8 mouse cellular contexts compared by ENCODE assay signal in genomic region chr13:41486606-41487408, GRCm38 (mm10). TPM values are rescaled to one million over a fixed set of nuclear protein-coding genes. Genes with fewer than 3 reads are reported as not detected.
A peak's percentile ranks its signal among the peaks of the same experiment; 100 is the strongest.
DNase-seq lines count a peak whose midpoint lies in the region; ATAC-seq lines count a peak whose summit lies in the region.

Nedd9 (minus strand) TSS chr13:41487362.

- DNase-seq in layer of hippocampus, postnatal 10 days (ENCODE audit: low spot score in 2 of 2), result no peak
- no peak for DNase-seq in cerebellum, adult 9-10 months
- DNase-seq in frontal cortex, postnatal 10 days (ENCODE audit: low spot score in 2 of 2), result no peak

- no peak within 1 kb of the TSS for H3K27ac ChIP-seq in embryonic facial prominence, embryonic 15.5 days (replicated peaks)
- H3K27ac ChIP-seq in stomach, embryonic 14.5 days (ENCODE audit: low read length), result no peak within 1 kb of the TSS

- H3K4me3 ChIP-seq in embryonic facial prominence, embryonic 15.5 days (replicated peaks), result no peak within 1 kb of the TSS
- H3K4me3 ChIP-seq in stomach, embryonic 14.5 days (ENCODE audit: low read depth, low read length), result no peak within 1 kb of the TSS

- H3K4me2 ChIP-seq in embryonic facial prominence, embryonic 15.5 days (replicated peaks), result no peak within 1 kb of the TSS
- H3K4me2 ChIP-seq in stomach, embryonic 14.5 days (replicated peaks; ENCODE audit: low read depth, low read length), result no peak within 1 kb of the TSS

- H3K4me1 ChIP-seq in embryonic facial prominence, embryonic 15.5 days, result peaks cover 8% of the 10 kb centered on the region; the same call in 1 of the 2 replicates
- H3K4me1 ChIP-seq in stomach, embryonic 14.5 days (ENCODE audit: control insufficient read depth, insufficient read depth, low read length), result no peaks in the 10 kb centered on the region

- ATAC-seq in activated CD4-positive, CD25-positive, alpha-beta regulatory T cell, adult 4 months, result peak; percentile 84
- ATAC-seq in embryonic facial prominence, embryonic 15.5 days (ENCODE audit: insufficient number of reproducible peaks, low FRiP score, low TSS enrichment, low read depth), result no peak
- ATAC-seq in hematopoietic stem cell, adult 5-6 weeks (replicated peaks in 1 of 2; ENCODE audit: insufficient read depth in 1 of 2, low FRiP score in 2 of 2, low TSS enrichment in 1 of 2, low read depth in 1 of 2, poor library complexity in 2 of 2, severe bottlenecking in 2 of 2), result peak; percentile 92 to 95
- peak; percentile 85 for ATAC-seq in megakaryocyte, adult 5-6 weeks (ENCODE audit: poor library complexity, severe bottlenecking)
- ATAC-seq in stomach, embryonic 14.5 days (ENCODE audit: insufficient number of reproducible peaks, insufficient read depth, low FRiP score, low read depth), result no peak

- H3K27me3 ChIP-seq in embryonic facial prominence, embryonic 15.5 days, result no peaks in the 10 kb centered on the region
- H3K27me3 ChIP-seq in stomach, embryonic 14.5 days (ENCODE audit: control insufficient read depth, insufficient read depth, low read length), result no peaks in the 10 kb centered on the region

- no peaks in the 10 kb centered on the region for H3K9me3 ChIP-seq in embryonic facial prominence, embryonic 15.5 days (replicated peaks)
- no peaks in the 10 kb centered on the region for H3K9me3 ChIP-seq in stomach, embryonic 14.5 days (ENCODE audit: control insufficient read depth, low read depth, low read length)

- H3K36me3 ChIP-seq in embryonic facial prominence, embryonic 15.5 days, result no peaks in the 10 kb centered on the region
- no peaks in the 10 kb centered on the region for H3K36me3 ChIP-seq in stomach, embryonic 14.5 days (ENCODE audit: control insufficient read depth, insufficient read depth, low read length)

- 44% methylated on average over 15 of the region's 15 CpGs for WGBS in embryonic facial prominence, embryonic 15.5 days
- 74% methylated on average over 15 of the region's 15 CpGs for WGBS in stomach, embryonic 14.5 days

- H3K9ac ChIP-seq in embryonic facial prominence, embryonic 15.5 days, result no peak within 1 kb of the TSS
- H3K9ac ChIP-seq in stomach, embryonic 14.5 days (replicated peaks; ENCODE audit: low read depth, low read length), result no peak within 1 kb of the TSS

RNA-seq across cellular contexts. Expression of gene Nedd9, which starts in this region (rescaled TPM):
- 100 to 1,000 TPM; 129 to 130 TPM for polyA plus RNA-seq in activated CD4-positive, CD25-positive, alpha-beta regulatory T cell, adult 4 months (2017; shearing (Covaris generic))
- 32.3 and 32.5 TPM in 2 replicates for polyA plus RNA-seq in embryonic facial prominence, embryonic 15.5 days (2015; fragmentation: Nextera tagmentation; extraction: Ambion mirVana)
- total RNA-seq in hematopoietic stem cell, adult 5-6 weeks (2017), result 12.2 and 30.4 TPM in 2 replicates
- 10 to 100 TPM; 16.9 to 20.7 TPM for total RNA-seq in layer of hippocampus, postnatal 10 days (2021)
- 50.6 and 64.3 TPM in 2 replicates for total RNA-seq in megakaryocyte, adult 5-6 weeks (2015)
- 74.0 and 85.5 TPM in 2 replicates for total RNA-seq in megakaryocyte, adult 5-6 weeks (2017)
- 31.0 and 33.3 TPM in 2 replicates for polyA plus RNA-seq in stomach, embryonic 14.5 days (2014; fragmentation: Nextera tagmentation; extraction: Ambion mirVana)

Comparison
In these comparisons a context has a peak if more than half of its experiments do, and no peak if none do; other contexts are left out.
1. ATAC-seq: peak in activated CD4-positive, CD25-positive, alpha-beta regulatory T cell, adult 4 months (single experiment), hematopoietic stem cell, adult 5-6 weeks (2 of 2) and megakaryocyte, adult 5-6 weeks (single experiment); none in embryonic facial prominence, embryonic 15.5 days (single experiment) and stomach, embryonic 14.5 days (single experiment).